Mouse (Mus musculus) liver, postnatal 0 days (tissue): ENCODE results near the gene Pcsk7.

Experiments used
- CTCF ChIP-seq: sonication (generic); IDR thresholded peaks from 2 replicates; pipeline ENCODE4 v1.5.1; 2016; ENCODE audit warnings: antibody characterized with exemption, low read depth
- EP300 ChIP-seq: IDR thresholded peaks from 2 replicates; pipeline ENCODE4 v1.6.1; 2016; ENCODE audit warnings: antibody characterized with exemption, low read depth, mild to moderate bottlenecking

DNA sequence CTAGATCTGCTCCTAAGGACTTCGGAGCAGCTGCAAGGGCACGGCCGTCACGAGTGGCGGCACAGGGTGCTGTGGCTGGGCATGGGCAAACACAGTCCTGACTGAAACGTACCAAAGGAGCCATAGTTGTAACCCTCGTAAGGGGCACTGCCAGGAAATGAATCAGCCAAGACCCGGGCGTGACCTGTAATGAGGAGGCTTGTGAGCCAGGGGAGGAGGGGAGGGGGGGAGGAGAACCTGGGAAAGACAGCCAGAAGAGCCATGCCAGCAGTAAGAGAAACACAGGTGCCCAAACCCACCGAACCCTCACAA, 40.5 kb downstream of the Pcsk7 start:
- TF ChIP-seq EP300 = no peak
- TF ChIP-seq CTCF = no peak
